Mouse (Mus musculus) brain, adult 2 months (tissue): ENCODE data around the gene Fbf1.

Source experiments
- DNase-seq: peaks from one replicate; pipeline ENCODE4 v3.0.0; 2011; ENCODE audit warnings: low read depth, low spot score

Gene Fbf1

GRCm38 (mm10) chr11:116167884-116168439, at the start of gene Fbf1:
Gene Fbf1 (minus strand): TSS chr11:116168166.
- peak; percentile 99 for DNase-seq

GRCm38 (mm10) chr11:116216549-116216948, 48.6 kb upstream of the Fbf1 start:
- no peak for DNase-seq

GRCm38 (mm10) chr11:116215991-116216390, 48.0 kb upstream of the Fbf1 start:
- no peak for DNase-seq

GRCm38 (mm10) chr11:116215181-116215580, 47.2 kb upstream of the Fbf1 start:
- DNase-seq, result no peak

- DNase-seq, result no peak
Measured at GRCm38 (mm10) chr11:116213877-116214510, 46.0 kb upstream of the Fbf1 start.

- DNase-seq, result no peak
Measured at GRCm38 (mm10) chr11:116212847-116213246, 44.9 kb upstream of the Fbf1 start.

GRCm38 (mm10) chr11:116210696-116211095, 42.7 kb upstream of the Fbf1 start:
- no peak for DNase-seq

GRCm38 (mm10) chr11:116209257-116209656, 41.3 kb upstream of the Fbf1 start:
- DNase-seq, result no peak

GRCm38 (mm10) chr11:116208660-116209059, 40.7 kb upstream of the Fbf1 start:
- DNase-seq, result no peak

- DNase-seq, result no peak
Measured at GRCm38 (mm10) chr11:116206678-116207077, 38.7 kb upstream of the Fbf1 start.

GRCm38 (mm10) chr11:116203150-116203549, 35.2 kb upstream of the Fbf1 start:
- DNase-seq, result no peak

- no peak for DNase-seq
Measured at GRCm38 (mm10) chr11:116201151-116201550, 33.2 kb upstream of the Fbf1 start.

GRCm38 (mm10) chr11:116198639-116199531, 30.9 kb upstream of the Fbf1 start, which contains the start of the genes Ten1 and Acox1:
Gene Ten1 (plus strand): TSS chr11:116198855.
Gene Acox1 (minus strand): TSS chr11:116199045.
- peak; percentile 97 for DNase-seq

GRCm38 (mm10) chr11:116198132-116198531, 30.2 kb upstream of the Fbf1 start:
- DNase-seq, result no peak

GRCm38 (mm10) chr11:116197584-116197906, 29.6 kb upstream of the Fbf1 start:
- no peak for DNase-seq

GRCm38 (mm10) chr11:116196866-116197583, 29.1 kb upstream of the Fbf1 start:
- DNase-seq, result no peak

- no peak for DNase-seq
Measured at GRCm38 (mm10) chr11:116196336-116196735, 28.4 kb upstream of the Fbf1 start.

- DNase-seq, result no peak
Measured at GRCm38 (mm10) chr11:116195252-116195651, 27.3 kb upstream of the Fbf1 start.

GRCm38 (mm10) chr11:116194619-116195018, 26.7 kb upstream of the Fbf1 start:
- no peak for DNase-seq

- DNase-seq, result no peak
Measured at GRCm38 (mm10) chr11:116187226-116187930, 19.4 kb upstream of the Fbf1 start.

GRCm38 (mm10) chr11:116186360-116186759, 18.4 kb upstream of the Fbf1 start:
- DNase-seq, result no peak
